Mouse (Mus musculus): ENCODE measurements at regions not wholly inside any gene's neighbourhood (a gene's known extent, or its start where the extent isn't known, plus 50 kb on each side); places are given as distances from the start of the nearest gene placed in this dataset.

- TF ChIP-seq CHD2 (IDR thresholded peaks at IDR 0.05; ENCODE audit: low read depth, low read length), result no peak
- TF ChIP-seq ZNF384 (IDR thresholded peaks at IDR 0.05; ENCODE audit: low read depth, low read length), result no peak
- no peak for TF ChIP-seq HCFC1 (IDR thresholded peaks at IDR 0.05; ENCODE audit: borderline replicate concordance, insufficient read depth, low read length)
Measured at GRCm38 (mm10) chr12:13129677-13130082, 119.3 kb downstream of the Ddx1 start.

Measured in ES-E14 (cell line).